Mouse (Mus musculus) left cerebral cortex, postnatal 25 days (tissue): ENCODE data around the gene Dag1. TPM values are rescaled to one million over a fixed set of nuclear protein-coding genes. Genes with fewer than 3 reads are reported as not detected.
"Not testable (repeated sequence)": the region's sequence is repeated elsewhere in the genome, so short reads cannot be mapped to it uniquely, and the experiment has no call there.

Source experiments
- DNase-seq, 2 experiments: peaks; one replicate each; pipeline ENCODE4 v3.0.0; 2022; ENCODE audit warnings: low spot score in 2 of 2, mixed read lengths in 1 of 2
- intact Hi-C: fragments of 180-260 bp; cut with DNase I; formaldehyde crosslinking; loops from one replicate; pipeline ENCODE4 v1.15.1; 2025
- total RNA-seq, 2 experiments: library from RNA; stranded (reverse); gene quantifications; 2 replicates each; pipeline ENCODE4 v1.2.3; 2021

Dag1 gene
- total RNA-seq, 2 experiments from 2014 or later: 94.7 to 97.9 TPM

DNA sequence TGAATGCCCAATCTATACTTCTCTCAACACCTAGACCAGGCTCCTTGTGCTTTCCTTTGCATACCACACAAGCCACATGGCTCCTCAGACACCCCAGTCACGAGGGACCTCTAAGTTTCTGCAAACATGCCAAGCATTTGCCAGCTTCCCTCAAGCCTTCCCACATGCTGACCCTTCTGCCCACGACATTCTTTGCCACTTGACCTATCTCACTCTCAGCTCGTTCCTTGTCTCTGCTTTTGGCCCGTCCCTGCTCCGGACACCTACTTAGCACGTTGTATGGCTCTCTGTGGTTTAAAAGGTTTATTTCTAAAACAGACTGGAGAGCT lies 11.5 kb upstream of the Dag1 start:
- intact Hi-C loops: no loop called here
- DNase-seq: no peak

GRCm38 (mm10) chr9:108274476-108275330 lies 10.9 kb upstream of the Dag1 start:
- DNase-seq: no peak
- intact Hi-C loops: no loop called here

- DNase-seq: no peak
- intact Hi-C loops: no loop called here
These were observed 9.7 kb upstream of the Dag1 start for GRCm38 (mm10) chr9:108273485-108273884.

DNA sequence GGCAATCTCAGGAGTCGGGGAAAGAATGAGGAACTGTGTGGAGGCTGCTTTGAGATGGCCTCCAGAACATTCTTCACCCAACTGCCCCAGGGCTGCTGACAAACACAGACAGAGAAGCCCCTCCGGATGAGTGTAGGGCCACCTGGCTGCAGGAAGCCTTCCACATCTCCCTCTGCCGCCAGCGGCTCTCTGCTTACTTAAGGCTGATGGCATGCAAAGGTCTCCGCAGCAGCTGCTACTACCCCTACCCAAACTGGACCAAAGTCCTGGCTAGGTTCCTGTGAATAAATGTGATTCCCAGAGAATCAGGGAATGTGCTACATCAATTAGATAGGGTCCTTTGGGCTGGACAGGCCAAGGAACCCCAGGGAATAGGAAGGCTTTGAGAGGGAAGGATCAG lies 8.9 kb upstream of the Dag1 start:
- intact Hi-C loops: no loop called here
- no peak for DNase-seq

GRCm38 (mm10) chr9:108271941-108272340 lies 8.2 kb upstream of the Dag1 start:
- intact Hi-C loops: no loop called here
- no peak for DNase-seq

DNA sequence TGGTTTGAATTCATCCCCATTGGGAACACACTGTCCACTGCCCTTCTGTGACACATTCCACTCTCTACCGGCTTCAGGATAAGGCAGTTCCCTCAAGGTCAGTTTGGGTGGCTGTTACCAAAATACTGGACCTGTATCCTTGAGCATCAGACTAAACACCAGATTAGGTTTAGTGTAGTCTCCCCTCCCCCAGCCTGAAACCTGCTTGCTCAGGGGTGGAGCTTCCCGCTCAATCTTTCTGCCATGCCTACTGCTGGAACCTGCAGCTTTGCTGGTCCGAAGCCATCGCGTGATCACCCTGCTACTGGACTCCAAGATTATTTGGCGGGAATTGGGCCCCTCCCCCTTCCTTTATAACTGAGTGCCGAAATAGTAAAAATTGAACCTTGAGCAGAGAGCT lies 4.9 kb upstream of the Dag1 start:
- intact Hi-C loops: not testable (repeated sequence)

DNA sequence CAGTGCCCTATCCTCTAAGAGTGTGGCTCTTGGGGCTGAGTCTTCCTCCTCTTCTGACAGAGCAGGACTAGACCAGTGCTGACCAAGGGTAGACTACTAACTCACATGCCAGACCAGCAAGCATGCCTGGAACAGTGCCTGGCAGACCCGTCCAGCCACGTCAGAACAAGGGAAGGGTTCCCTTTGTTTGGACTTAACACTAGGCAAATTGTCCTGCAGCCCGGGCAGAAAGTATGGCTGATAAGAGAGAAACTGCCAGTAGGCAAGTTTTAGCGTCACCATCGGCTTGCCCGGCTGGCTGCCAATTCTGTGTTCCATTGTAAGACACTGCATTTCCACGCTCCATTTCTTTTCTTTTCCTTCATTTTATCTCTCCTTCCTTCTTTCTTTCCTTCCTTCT lies 3.9 kb upstream of the Dag1 start:
- intact Hi-C loops: no loop called here
- DNase-seq: no peak

More for the DNA sequence above, 4.9 kb upstream of the Dag1 start:
- not testable (repeated sequence) for DNase-seq

DNA sequence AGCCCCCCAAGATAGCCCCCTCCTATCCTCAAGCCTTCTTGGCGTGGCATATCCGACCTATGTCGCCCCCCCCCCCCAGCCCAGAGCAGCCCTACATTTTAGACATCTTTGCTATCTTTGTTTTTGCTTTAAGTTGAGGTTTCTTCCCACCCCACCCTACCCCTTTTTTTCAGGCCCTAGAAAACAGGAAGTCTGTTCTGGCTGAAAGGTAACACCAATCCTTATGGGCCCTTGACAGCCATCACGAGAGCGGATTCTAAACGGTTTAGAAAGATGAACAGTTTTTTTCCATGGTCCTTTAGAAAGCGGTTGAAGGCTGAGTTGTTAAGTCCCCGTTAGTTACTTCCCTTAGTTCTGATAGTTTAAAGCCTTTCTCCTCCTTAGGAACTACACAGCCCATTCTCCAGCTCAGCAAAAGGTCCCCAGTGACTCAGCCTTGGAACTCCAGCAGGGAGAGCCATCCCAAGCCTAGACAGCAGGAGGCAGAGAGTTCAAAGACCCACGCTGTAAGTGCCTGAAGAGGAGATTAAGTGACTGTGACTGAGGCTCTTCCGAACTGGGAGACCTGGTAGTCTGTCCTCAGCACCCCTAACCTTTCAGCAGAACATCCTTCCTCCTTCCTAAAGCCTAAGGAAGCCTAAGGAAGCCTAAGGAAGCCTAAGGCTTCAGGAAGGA lies 2.6 kb upstream of the Dag1 start:
- intact Hi-C loops: no loop called here
- DNase-seq: no peak

- DNase-seq: no peak
- intact Hi-C loops: loop anchor here (5.0 kb wide), 1 partner anchor 57 kb away; no protein-coding TSS in a partner anchor
These were observed 598 bp upstream of the Dag1 start for GRCm38 (mm10) chr9:108264191-108264921.

GRCm38 (mm10) chr9:108263131-108263681 lies 552 bp downstream of the Dag1 start:
- DNase-seq: peak in 1 of 2 experiments; percentile 51
- intact Hi-C loops: loop anchor here (5.0 kb wide), 1 partner anchor 56 kb away; no protein-coding TSS in a partner anchor

GRCm38 (mm10) chr9:108262494-108263049 lies 1.2 kb downstream of the Dag1 start:
- intact Hi-C loops: loop anchor here (5.0 kb wide), 1 partner anchor 55 kb away; no protein-coding TSS in a partner anchor

GRCm38 (mm10) chr9:108261865-108262264 lies 1.9 kb downstream of the Dag1 start:
- intact Hi-C loops: loop anchor here (5.0 kb wide), 1 partner anchor 55 kb away; no protein-coding TSS in a partner anchor

More at GRCm38 (mm10) chr9:108262494-108263049, 1.2 kb downstream of the Dag1 start:
- DNase-seq: no peak

GRCm38 (mm10) chr9:108260526-108260925 lies 3.2 kb downstream of the Dag1 start:
- no peak for DNase-seq
- intact Hi-C loops: loop anchor here (5.0 kb wide), 1 partner anchor 53 kb away; no protein-coding TSS in a partner anchor

More at GRCm38 (mm10) chr9:108261865-108262264, 1.9 kb downstream of the Dag1 start:
- no peak for DNase-seq

DNA sequence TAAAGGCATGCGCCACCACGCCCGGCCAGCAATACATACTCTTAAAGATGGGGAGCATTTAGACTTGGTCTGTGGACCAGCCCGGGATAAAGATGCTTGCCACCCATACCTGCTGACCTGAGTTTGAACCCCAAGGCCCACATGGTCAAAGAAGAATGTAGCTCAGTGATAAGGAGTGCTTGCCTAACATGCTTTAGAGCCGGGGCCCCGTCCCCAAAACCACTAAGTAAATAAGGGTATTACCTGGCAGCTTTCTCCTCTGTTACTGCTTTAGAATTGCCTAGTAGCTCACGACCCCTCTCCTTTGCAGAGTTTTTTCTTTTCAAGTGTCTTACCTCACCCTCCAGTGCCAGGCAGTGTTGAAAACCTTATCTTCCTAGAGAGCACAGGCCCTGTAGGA lies 11.0 kb downstream of the Dag1 start:
- DNase-seq: no peak
- intact Hi-C loops: no loop called here

- no peak for DNase-seq
- intact Hi-C loops: no loop called here
These were observed 11.9 kb downstream of the Dag1 start for GRCm38 (mm10) chr9:108251877-108252276.

DNA sequence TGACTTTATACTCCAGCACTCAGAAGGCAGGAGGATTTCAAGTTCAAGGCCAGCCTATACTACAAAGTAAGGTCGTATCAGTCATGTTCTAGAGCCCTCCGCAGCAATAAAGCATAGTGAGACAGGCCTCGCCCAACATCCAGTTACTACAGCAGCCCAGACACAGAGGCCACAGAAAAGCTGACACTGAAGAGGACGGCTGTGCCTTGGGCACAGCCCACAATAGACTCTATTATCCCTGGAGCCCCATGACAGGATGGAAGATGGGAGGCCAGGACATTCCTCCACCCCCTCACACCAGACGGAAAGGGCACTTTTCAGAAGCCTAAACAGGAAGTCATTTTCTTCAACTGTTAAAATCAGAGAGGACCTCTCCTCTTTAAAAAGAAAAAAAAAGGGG lies 14.8 kb downstream of the Dag1 start:
- no peak for DNase-seq
- intact Hi-C loops: no loop called here

DNA sequence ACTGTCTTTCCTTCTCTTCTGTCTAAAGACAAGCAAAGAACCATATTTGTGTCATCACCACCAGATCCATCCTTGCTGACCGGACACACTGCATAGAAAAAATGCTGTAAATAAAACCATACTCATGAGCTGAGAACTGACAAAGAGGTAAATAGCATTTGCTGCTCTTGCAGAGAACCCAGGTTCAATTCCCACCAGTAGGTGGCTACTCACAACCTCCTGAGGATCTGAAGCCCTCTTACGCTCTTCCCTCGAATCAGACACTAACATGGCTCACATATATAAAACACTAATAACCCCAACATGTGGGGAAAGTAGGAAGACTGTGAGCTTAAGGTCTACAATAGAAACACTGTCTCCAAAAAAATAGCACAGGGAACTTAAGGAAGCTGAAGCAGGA lies 18.8 kb downstream of the Dag1 start:
- intact Hi-C loops: no loop called here

DNA sequence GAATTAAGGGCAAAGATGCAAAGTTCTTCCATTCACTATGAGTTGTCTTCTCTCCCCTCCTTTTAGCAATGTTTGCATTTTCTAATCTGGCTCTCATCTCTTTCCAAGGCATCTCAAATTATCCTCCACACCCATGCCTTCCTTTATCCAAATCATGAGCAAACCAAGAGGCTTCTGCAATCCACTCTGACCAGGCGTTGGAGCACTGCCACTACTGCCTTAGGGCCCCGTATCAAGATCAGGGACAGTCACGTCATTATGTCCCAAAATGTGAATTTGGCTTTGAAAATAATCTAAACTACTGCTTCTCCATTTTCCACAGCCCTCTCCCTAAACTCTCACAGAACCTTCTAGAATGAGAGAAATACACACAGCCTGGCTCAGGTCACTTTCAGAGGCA lies 19.2 kb downstream of the Dag1 start:
- no peak for DNase-seq
- intact Hi-C loops: no loop called here

More for the DNA sequence above, 18.8 kb downstream of the Dag1 start:
- no peak for DNase-seq

- no peak for DNase-seq
- intact Hi-C loops: no loop called here
These were observed 23.8 kb downstream of the Dag1 start for GRCm38 (mm10) chr9:108239951-108240350.
